In genomic region chr5:147357536-147357935, GRCm38 (mm10) we compare ENCODE assay signal across 8 mouse cellular contexts. TPM values are rescaled to one million over a fixed set of nuclear protein-coding genes. Genes with fewer than 3 reads are reported as not detected.
DNase-seq lines count a peak whose midpoint lies in the region; ATAC-seq and TF ChIP-seq lines count a peak whose summit lies in the region.

No protein-coding gene starts in this region.

- H3K4me1 ChIP-seq in heart, postnatal 0 days (ENCODE audit: control insufficient read depth, insufficient read depth): no peaks in the 10 kb centered on the region
- no peaks in the 10 kb centered on the region for H3K4me1 ChIP-seq in heart, embryonic 11.5 days (ENCODE audit: control insufficient read depth, insufficient read depth, low read length)
- peaks cover 0 to 4% of the 10 kb centered on the region in 2 experiments; a peak in 2 of 4 replicates for H3K4me1 ChIP-seq in ES-E14 (ENCODE audit: control insufficient read depth in 2 of 2, insufficient read depth in 2 of 2, low read length in 2 of 2, poor library complexity in 1 of 2)
- no peaks in the 10 kb centered on the region for H3K4me1 ChIP-seq in embryonic fibroblast, embryonic 13.5 days (ENCODE audit: control insufficient read depth, insufficient read depth, low read length)

- H3K27me3 ChIP-seq in heart, postnatal 0 days (ENCODE audit: control insufficient read depth, insufficient read depth, low read length): no peaks in the 10 kb centered on the region
- H3K27me3 ChIP-seq in heart, embryonic 11.5 days (ENCODE audit: control insufficient read depth, insufficient read depth, low read length): no peaks in the 10 kb centered on the region

- no peak overlapping the region for H3K4me2 ChIP-seq in heart, postnatal 0 days (ENCODE audit: low read depth, low read length)
- no peak overlapping the region for H3K4me2 ChIP-seq in heart, embryonic 11.5 days

- TF ChIP-seq POLR2A in embryonic fibroblast, embryonic 13.5 days (IDR thresholded peaks at IDR 0.05; ENCODE audit: low read depth, low read length): no peak

- in situ Hi-C loops in ES-E14 (cut with MboI; ENCODE audit: low sequenced_read_pairs in 2 of 2, unreplicated experiment in 2 of 2): no loop called here

- peak; percentile 34 for TF ChIP-seq CTCF in heart, postnatal 0 days (IDR thresholded peaks at IDR 0.05; ENCODE audit: low read depth)
- TF ChIP-seq CTCF in embryonic fibroblast, embryonic 13.5 days (IDR thresholded peaks at IDR 0.05; ENCODE audit: borderline replicate concordance, insufficient read depth, low read length): peak; percentile 49; the same call in 1 of the 2 replicates

- no peak overlapping the region for H3K9ac ChIP-seq in heart, postnatal 0 days (replicated peaks; ENCODE audit: low read depth, low read length)
- H3K9ac ChIP-seq in heart, embryonic 11.5 days (ENCODE audit: low read depth, low read length): no peak overlapping the region
- H3K9ac ChIP-seq in ES-E14 (ENCODE audit: insufficient read depth, low read depth, low read length, poor library complexity, severe bottlenecking): no peak overlapping the region

- no peak overlapping the region for H3K4me3 ChIP-seq in heart, postnatal 0 days (ENCODE audit: low read depth, low read length)
- no peak overlapping the region for H3K4me3 ChIP-seq in heart, embryonic 11.5 days (ENCODE audit: low read depth, low read length)
- no peak overlapping the region for H3K4me3 ChIP-seq in ES-E14 (ENCODE audit: insufficient read depth in 1 of 2, low read depth in 1 of 2, low read length in 2 of 2, poor library complexity in 1 of 2, severe bottlenecking in 1 of 2)
- H3K4me3 ChIP-seq in embryonic fibroblast, embryonic 13.5 days (ENCODE audit: insufficient read depth, low read length): no peak overlapping the region

- no peaks in the 10 kb centered on the region for H3K9me3 ChIP-seq in heart, postnatal 0 days (replicated peaks; ENCODE audit: control insufficient read depth, low read length)
- H3K9me3 ChIP-seq in heart, embryonic 11.5 days (replicated peaks; ENCODE audit: control insufficient read depth, low read length): no peaks in the 10 kb centered on the region
- no peaks in the 10 kb centered on the region for H3K9me3 ChIP-seq in ES-E14 (ENCODE audit: control insufficient read depth, insufficient read depth, low read depth, low read length)

- H3K36me3 ChIP-seq in heart, postnatal 0 days (replicated peaks; ENCODE audit: control insufficient read depth, insufficient read depth, low read length): no peaks in the 10 kb centered on the region
- no peaks in the 10 kb centered on the region for H3K36me3 ChIP-seq in heart, embryonic 11.5 days (ENCODE audit: control insufficient read depth, insufficient read depth, low read length)
- H3K36me3 ChIP-seq in ES-E14 (ENCODE audit: control insufficient read depth, insufficient read depth, low read length, poor library complexity, severe bottlenecking): no peaks in the 10 kb centered on the region

- no peak for TF ChIP-seq EP300 in heart, postnatal 0 days (IDR thresholded peaks at IDR 0.05; ENCODE audit: low read depth)

- no peak for DNase-seq in heart, postnatal 0 days (ENCODE audit: low spot score)
- DNase-seq in 3T3-L1 (ENCODE audit: low read depth, low spot score): peak; percentile 52
- peak; percentile 62 for DNase-seq in ES-E14 (ENCODE audit: low read depth, low spot score)
- peak; percentile 58 for DNase-seq in testis, postnatal 10 days (ENCODE audit: low spot score)
- no peak for DNase-seq in gastrocnemius, postnatal 4 days (ENCODE audit: low spot score in 2 of 2)

- ATAC-seq in heart, postnatal 0 days (ENCODE audit: insufficient read depth, low read depth): no peak
- no peak for ATAC-seq in heart, embryonic 11.5 days (replicated peaks; ENCODE audit: insufficient number of reproducible peaks, low FRiP score, low TSS enrichment)
- ATAC-seq in frontal cortex, adult (ENCODE audit: low TSS enrichment): no peak

- no peak overlapping the region for H3K27ac ChIP-seq in heart, postnatal 0 days (ENCODE audit: low read depth)
- H3K27ac ChIP-seq in heart, embryonic 11.5 days (ENCODE audit: low read depth, low read length): no peak overlapping the region
- no peak overlapping the region for H3K27ac ChIP-seq in ES-E14 (ENCODE audit: insufficient read depth, low read depth, low read length, poor library complexity, severe bottlenecking)
- no peak overlapping the region for H3K27ac ChIP-seq in embryonic fibroblast, embryonic 13.5 days (ENCODE audit: insufficient read depth, low read length)

- WGBS in heart, postnatal 0 days: 37% methylated on average over 3 of the region's 3 CpGs
- WGBS in heart, embryonic 11.5 days (ENCODE audit: insufficient replicate concordance): 41% methylated on average over 3 of the region's 3 CpGs

TF ChIP-seq in ES-E14, 5 proteins besides CTCF, POLR2A, EP300 and RAD21:
- TF ChIP-seq HCFC1 (IDR thresholded peaks at IDR 0.05; ENCODE audit: borderline replicate concordance, insufficient read depth, low read length) (no peak), CHD2 (IDR thresholded peaks at IDR 0.05; ENCODE audit: low read depth, low read length) (no peak), ZC3H11A (IDR thresholded peaks at IDR 0.05; ENCODE audit: borderline replicate concordance, low read depth, low read length) (peak; percentile 29; the same call in 1 of the 2 replicates), ZNF384 (IDR thresholded peaks at IDR 0.05; ENCODE audit: low read depth, low read length) (peak; percentile 29; the same call in 1 of the 2 replicates)

RNA-seq across cellular contexts. Expression of gene Urad, which starts 35.3 kb away (rescaled TPM):
- not detected in 2 replicates for total RNA-seq in heart, postnatal 0 days (2014; rRNA removed; ENCODE audit: low replicate concordance)
- polyA plus RNA-seq in heart, postnatal 0 days (2015; fragmentation: Nextera tagmentation; extraction: Ambion mirVana): not detected in 2 replicates
- not detected in 2 replicates for polyA plus RNA-seq in heart, embryonic 11.5 days (2014; fragmentation: Nextera tagmentation; extraction: Ambion mirVana)
- total RNA-seq in ES-E14 (2012; rRNA removed): not detected in 2 replicates
- not detected in 2 replicates for polyA plus RNA-seq in embryonic fibroblast, embryonic 13.5 days (2011; ENCODE audit: insufficient read length, low read depth, missing spikeins)
- total RNA-seq in gastrocnemius, postnatal 4 days (2021): not detected

RNA-seq across cellular contexts. Expression of gene Flt3, which starts 42.8 kb away (rescaled TPM):
- total RNA-seq in heart, postnatal 0 days (2014; rRNA removed; ENCODE audit: low replicate concordance): not detected in 2 replicates
- polyA plus RNA-seq in heart, postnatal 0 days (2015; fragmentation: Nextera tagmentation; extraction: Ambion mirVana): 0.05 TPM in 1 of 2 replicates, not detected in the other
- polyA plus RNA-seq in heart, embryonic 11.5 days (2014; fragmentation: Nextera tagmentation; extraction: Ambion mirVana): 0.10 TPM in 2 replicates
- 0.16 and 0.27 TPM in 2 replicates for total RNA-seq in ES-E14 (2012; rRNA removed)
- not detected in 2 replicates for polyA plus RNA-seq in embryonic fibroblast, embryonic 13.5 days (2011; ENCODE audit: insufficient read length, low read depth, missing spikeins)
- not detected for total RNA-seq in gastrocnemius, postnatal 4 days (2021)

RNA-seq across cellular contexts. Expression of gene Cdx2, which starts 50.5 kb away (rescaled TPM):
- not detected in 2 replicates for total RNA-seq in heart, postnatal 0 days (2014; rRNA removed; ENCODE audit: low replicate concordance)
- polyA plus RNA-seq in heart, postnatal 0 days (2015; fragmentation: Nextera tagmentation; extraction: Ambion mirVana): not detected in 2 replicates
- not detected in 2 replicates for polyA plus RNA-seq in heart, embryonic 11.5 days (2014; fragmentation: Nextera tagmentation; extraction: Ambion mirVana)
- total RNA-seq in ES-E14 (2012; rRNA removed): 2.8 and 5.4 TPM in 2 replicates
- not detected in 2 replicates for polyA plus RNA-seq in embryonic fibroblast, embryonic 13.5 days (2011; ENCODE audit: insufficient read length, low read depth, missing spikeins)
- total RNA-seq in gastrocnemius, postnatal 4 days (2021): not detected

Comparison
In these comparisons a context has a peak if more than half of its experiments do, and no peak if none do; other contexts are left out.
1. DNase-seq: peak in 3T3-L1 (single experiment), ES-E14 (single experiment) and testis, postnatal 10 days (single experiment); none in heart, postnatal 0 days (single experiment) and gastrocnemius, postnatal 4 days (0 of 2).